ENCODE assay signal across 7 mouse cellular contexts in genomic region chr4:134286226-134287167, GRCm38 (mm10). TPM values are rescaled to one million over a fixed set of nuclear protein-coding genes. Genes with fewer than 3 reads are reported as not detected.
DNase-seq lines count a peak whose midpoint lies in the region; ATAC-seq and TF ChIP-seq lines count a peak whose summit lies in the region.

No protein-coding gene starts in this region.

- peaks cover 26% of the 10 kb centered on the region for H3K36me3 ChIP-seq in lung, embryonic 15.5 days
- peaks cover 40% of the 10 kb centered on the region for H3K36me3 ChIP-seq in erythroblast, embryonic 14.5 days (ENCODE audit: control insufficient read depth)
- peaks cover 22% of the 10 kb centered on the region for H3K36me3 ChIP-seq in midbrain, postnatal 0 days (ENCODE audit: insufficient read depth, low read length)

- no peak for TF ChIP-seq POLR2A in bone marrow, adult 2 months (IDR thresholded peaks at IDR 0.05; ENCODE audit: borderline replicate concordance, control insufficient read depth, low read depth, low read length)

- peak; percentile 28 for ATAC-seq in lung, embryonic 15.5 days (ENCODE audit: borderline replicate concordance, extremely low read depth, low FRiP score, low TSS enrichment)
- no peak; the same call in 1 of the 2 replicates for ATAC-seq in midbrain, postnatal 0 days (ENCODE audit: low FRiP score)

- peaks cover 20% of the 10 kb centered on the region for H3K4me1 ChIP-seq in lung, embryonic 15.5 days
- peaks cover 2% of the 10 kb centered on the region; the same call in 1 of the 2 replicates for H3K4me1 ChIP-seq in bone marrow, adult 2 months (ENCODE audit: control insufficient read depth, insufficient read depth, low read length)
- peaks cover 44% of the 10 kb centered on the region for H3K4me1 ChIP-seq in erythroblast, embryonic 14.5 days (ENCODE audit: control insufficient read depth)
- H3K4me1 ChIP-seq in midbrain, postnatal 0 days (ENCODE audit: insufficient read depth, low read length): no peaks in the 10 kb centered on the region

- H3K9me3 ChIP-seq in lung, embryonic 15.5 days: no peaks in the 10 kb centered on the region
- H3K9me3 ChIP-seq in erythroblast, embryonic 14.5 days (ENCODE audit: control insufficient read depth, low read length): no peaks in the 10 kb centered on the region
- no peaks in the 10 kb centered on the region for H3K9me3 ChIP-seq in midbrain, postnatal 0 days (ENCODE audit: low read length)

- WGBS in lung, embryonic 15.5 days: under 1% methylated on average over 59 of the region's 59 CpGs
- WGBS in bone marrow, adult 2 months: under 1% methylated on average over 59 of the region's 59 CpGs
- 3% methylated on average over 59 of the region's 59 CpGs for WGBS in midbrain, postnatal 0 days

- peak overlapping the region; percentile 90 for H3K4me2 ChIP-seq in lung, embryonic 15.5 days
- H3K4me2 ChIP-seq in midbrain, postnatal 0 days (ENCODE audit: low read depth, low read length, poor library complexity, severe bottlenecking): peak overlapping the region; percentile 78

- no peaks in the 10 kb centered on the region for H3K27me3 ChIP-seq in lung, embryonic 15.5 days
- H3K27me3 ChIP-seq in erythroblast, embryonic 14.5 days (ENCODE audit: control insufficient read depth): peaks cover 9% of the 10 kb centered on the region
- H3K27me3 ChIP-seq in midbrain, postnatal 0 days (ENCODE audit: insufficient read depth, low read length): no peaks in the 10 kb centered on the region

- H3K9ac ChIP-seq in lung, embryonic 15.5 days: peak overlapping the region; percentile 99
- H3K9ac ChIP-seq in midbrain, postnatal 0 days (replicated peaks; ENCODE audit: low read length, poor library complexity, severe bottlenecking): peak overlapping the region; percentile 100

- peak overlapping the region; percentile 80 for H3K27ac ChIP-seq in lung, embryonic 15.5 days
- peak overlapping the region; percentile 41 for H3K27ac ChIP-seq in bone marrow, adult 2 months (ENCODE audit: control insufficient read depth, insufficient read depth, low read depth, low read length, poor library complexity)
- peak overlapping the region; percentile 100 for H3K27ac ChIP-seq in midbrain, postnatal 0 days (ENCODE audit: low read depth, low read length)

- H3K4me3 ChIP-seq in lung, embryonic 15.5 days: peak overlapping the region; percentile 96
- peak overlapping the region; percentile 98 for H3K4me3 ChIP-seq in bone marrow, adult 2 months (replicated peaks; ENCODE audit: control insufficient read depth, low read depth, low read length)
- peak overlapping the region; percentile 100 for H3K4me3 ChIP-seq in erythroblast, embryonic 14.5 days (replicated peaks)
- H3K4me3 ChIP-seq in midbrain, postnatal 0 days (ENCODE audit: low read depth, low read length): peak overlapping the region; percentile 71

- no peak for TF ChIP-seq CTCF in bone marrow, adult 2 months (IDR thresholded peaks at IDR 0.05; ENCODE audit: control insufficient read depth, insufficient read depth, low read length)
- no peak for TF ChIP-seq CTCF in midbrain, postnatal 0 days (IDR thresholded peaks at IDR 0.05)

- DNase-seq in lung, postnatal 25 days (ENCODE audit: low spot score): no peak
- DNase-seq in kidney, postnatal 25 days: peak; percentile 24 to 64
- no peak for DNase-seq in midbrain, postnatal 0 days (ENCODE audit: low spot score)
- DNase-seq in urinary bladder, adult 2 months (ENCODE audit: low spot score): no peak

RNA-seq across cellular contexts. Expression of gene Pdik1l, which starts 1.2 kb away (rescaled TPM):
- polyA plus RNA-seq in lung, embryonic 15.5 days (2015; fragmentation: Nextera tagmentation; extraction: Ambion mirVana): 21.0 and 23.2 TPM in 2 replicates
- 4.9 and 5.2 TPM in 2 replicates for polyA plus RNA-seq in bone marrow, adult 2 months (2011; ENCODE audit: insufficient read depth, insufficient read length, low replicate concordance, missing spikeins)
- polyA plus RNA-seq in erythroblast, embryonic 14.5 days (2012): 0.14 and 0.53 TPM in 2 replicates
- 44.8 and 49.7 TPM in 2 replicates for total RNA-seq in midbrain, postnatal 0 days (2014; rRNA removed)
- polyA plus RNA-seq in midbrain, postnatal 0 days (2015; fragmentation: Nextera tagmentation; extraction: Ambion mirVana): 27.6 and 30.8 TPM in 2 replicates
- polyA plus RNA-seq in urinary bladder, adult 2 months (2012; rRNA removed): 5.8 and 7.5 TPM in 2 replicates

RNA-seq across cellular contexts. Expression of gene Trim63, which starts 28.4 kb away (rescaled TPM):
- polyA plus RNA-seq in lung, embryonic 15.5 days (2015; fragmentation: Nextera tagmentation; extraction: Ambion mirVana): 3.3 and 4.3 TPM in 2 replicates
- 1.1 TPM in 1 of 2 replicates, not detected in the other for polyA plus RNA-seq in bone marrow, adult 2 months (2011; ENCODE audit: insufficient read depth, insufficient read length, low replicate concordance, missing spikeins)
- not detected in 2 replicates for polyA plus RNA-seq in erythroblast, embryonic 14.5 days (2012)
- total RNA-seq in midbrain, postnatal 0 days (2014; rRNA removed): 1.5 and 2.0 TPM in 2 replicates
- 0.49 and 0.73 TPM in 2 replicates for polyA plus RNA-seq in midbrain, postnatal 0 days (2015; fragmentation: Nextera tagmentation; extraction: Ambion mirVana)
- polyA plus RNA-seq in urinary bladder, adult 2 months (2012; rRNA removed): 0.04 and 0.12 TPM in 2 replicates

RNA-seq across cellular contexts. Expression of gene Grrp1, which starts 32.6 kb away (rescaled TPM):
- polyA plus RNA-seq in lung, embryonic 15.5 days (2015; fragmentation: Nextera tagmentation; extraction: Ambion mirVana): 11.0 and 12.5 TPM in 2 replicates
- polyA plus RNA-seq in bone marrow, adult 2 months (2011; ENCODE audit: insufficient read depth, insufficient read length, low replicate concordance, missing spikeins): 5.2 and 7.5 TPM in 2 replicates
- polyA plus RNA-seq in erythroblast, embryonic 14.5 days (2012): 0.03 TPM in 1 of 2 replicates, not detected in the other
- 18.0 and 27.1 TPM in 2 replicates for total RNA-seq in midbrain, postnatal 0 days (2014; rRNA removed)
- polyA plus RNA-seq in midbrain, postnatal 0 days (2015; fragmentation: Nextera tagmentation; extraction: Ambion mirVana): 15.7 and 17.8 TPM in 2 replicates
- polyA plus RNA-seq in urinary bladder, adult 2 months (2012; rRNA removed): 13.7 TPM in 2 replicates

RNA-seq across cellular contexts. Expression of gene Gm30191, which starts 39.8 kb away (rescaled TPM):
- not detected in 2 replicates for polyA plus RNA-seq in lung, embryonic 15.5 days (2015; fragmentation: Nextera tagmentation; extraction: Ambion mirVana)
- polyA plus RNA-seq in bone marrow, adult 2 months (2011; ENCODE audit: insufficient read depth, insufficient read length, low replicate concordance, missing spikeins): not detected in 2 replicates
- 0.06 TPM in 1 of 2 replicates, not detected in the other for polyA plus RNA-seq in erythroblast, embryonic 14.5 days (2012)
- not detected in 2 replicates for total RNA-seq in midbrain, postnatal 0 days (2014; rRNA removed)
- polyA plus RNA-seq in midbrain, postnatal 0 days (2015; fragmentation: Nextera tagmentation; extraction: Ambion mirVana): 0.37 and 0.42 TPM in 2 replicates
- polyA plus RNA-seq in urinary bladder, adult 2 months (2012; rRNA removed): not detected in 2 replicates

RNA-seq across cellular contexts. Expression of gene Zfp593, which starts 41.1 kb away (rescaled TPM):
- polyA plus RNA-seq in lung, embryonic 15.5 days (2015; fragmentation: Nextera tagmentation; extraction: Ambion mirVana): 15.2 and 15.9 TPM in 2 replicates
- 2.6 and 8.0 TPM in 2 replicates for polyA plus RNA-seq in bone marrow, adult 2 months (2011; ENCODE audit: insufficient read depth, insufficient read length, low replicate concordance, missing spikeins)
- 1.3 TPM in 2 replicates for polyA plus RNA-seq in erythroblast, embryonic 14.5 days (2012)
- total RNA-seq in midbrain, postnatal 0 days (2014; rRNA removed): 10.6 and 15.4 TPM in 2 replicates
- 9.2 and 11.1 TPM in 2 replicates for polyA plus RNA-seq in midbrain, postnatal 0 days (2015; fragmentation: Nextera tagmentation; extraction: Ambion mirVana)
- polyA plus RNA-seq in urinary bladder, adult 2 months (2012; rRNA removed): 8.9 and 11.0 TPM in 2 replicates

Comparison
In these comparisons a context has a peak if more than half of its experiments do, and no peak if none do; other contexts are left out.
1. H3K27ac ChIP-seq: peak in every context shown above with its lines; median percentile 100 in midbrain, postnatal 0 days; 80 in lung, embryonic 15.5 days; 41 in bone marrow, adult 2 months.
2. DNase-seq: peak in kidney, postnatal 25 days (2 of 2); none in lung, postnatal 25 days (single experiment), midbrain, postnatal 0 days (single experiment) and urinary bladder, adult 2 months (single experiment).
3. Peak in every context shown above with its lines, with median percentiles within 50 percentile points of each other: H3K4me3 ChIP-seq.